Mouse (Mus musculus) Muller cell, postnatal 12 days (primary cell): ENCODE results near the gene Anp32e.
"Not testable (repeated sequence)": the region's sequence is repeated elsewhere in the genome, so short reads cannot be mapped to it uniquely, and the experiment has no call there.

Source experiments
- DNase-seq: peaks from one replicate; pipeline ENCODE4 v3.0.0-alpha.2; 2015; ENCODE audit errors: inconsistent ontology term

Gene Anp32e

DNA sequence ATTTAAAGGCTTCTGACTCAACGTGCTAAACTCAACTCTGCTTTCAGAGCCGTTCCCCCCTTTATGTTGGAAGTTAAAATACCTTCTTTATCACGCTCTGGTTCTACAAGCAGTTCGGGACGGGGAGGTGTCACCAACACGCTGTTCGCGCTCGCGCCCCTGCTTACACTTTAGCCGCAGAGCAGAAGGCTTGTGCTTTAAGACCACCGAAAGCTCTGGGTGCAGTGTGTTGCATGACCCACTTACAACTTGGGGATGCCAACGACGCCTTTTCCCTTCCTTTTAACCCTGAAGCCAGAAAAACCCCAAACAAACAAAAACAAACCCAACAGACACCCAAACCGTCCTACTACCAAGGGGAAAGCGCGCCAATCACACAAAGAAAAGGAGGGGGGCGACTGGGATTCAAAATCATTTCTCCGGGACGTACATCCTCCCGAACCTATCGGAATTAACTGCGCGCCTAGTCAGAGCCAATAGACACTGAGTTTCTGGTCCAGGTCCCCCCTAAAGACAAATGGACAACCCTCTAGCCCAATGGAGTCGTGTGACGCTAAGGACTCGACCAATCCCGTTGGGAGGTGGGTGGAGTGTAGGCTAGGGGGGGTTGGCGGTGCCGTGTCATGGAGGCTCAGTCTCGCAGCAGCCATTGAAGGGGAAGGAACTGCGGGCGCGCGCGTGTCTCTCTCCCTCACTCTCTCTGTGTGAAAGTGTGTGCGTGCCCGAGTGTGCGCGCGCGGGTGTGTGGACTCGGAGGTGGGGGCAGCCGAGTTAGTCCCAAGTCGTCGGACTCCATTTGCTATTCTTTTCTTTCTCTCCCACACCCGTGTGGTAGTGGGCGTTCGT is at the start of gene Anp32e:
Gene Anp32e (plus strand): TSS at position 589 of the 846 bp plus-strand sequence.
- DNase-seq: peak; percentile 99

- DNase-seq: peak; percentile 99
Measured at GRCm38 (mm10) chr3:95881979-95882815, 46.8 kb upstream of the Anp32e start, which contains the start of gene Ciart. TSS of gene Ciart (minus strand) at chr3:95882251.

GRCm38 (mm10) chr3:95882816-95883425 is 46.1 kb upstream of the Anp32e start:
- peak; percentile 84 for DNase-seq

GRCm38 (mm10) chr3:95884400-95884799 is 44.6 kb upstream of the Anp32e start:
- DNase-seq: no peak

DNA sequence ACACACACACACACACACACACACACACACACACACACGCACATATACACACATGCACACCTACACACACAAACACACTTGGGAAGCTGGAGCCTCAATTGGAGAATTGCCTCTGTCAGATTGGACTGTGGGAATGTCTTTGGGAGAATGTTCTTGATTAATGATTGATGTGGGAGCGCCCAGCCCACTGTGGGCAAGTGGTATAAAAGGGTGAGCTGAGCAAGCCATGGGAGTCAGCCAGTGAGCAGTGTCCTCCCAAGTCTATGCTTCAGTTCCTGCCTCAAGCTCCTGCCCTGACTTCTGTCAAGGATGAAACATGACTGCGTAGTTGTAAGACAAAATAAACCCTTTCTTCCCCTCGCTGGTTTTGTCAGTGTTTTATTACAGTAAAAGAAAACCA is 41.5 kb upstream of the Anp32e start:
- no peak for DNase-seq

GRCm38 (mm10) chr3:95889664-95890063 is 39.4 kb upstream of the Anp32e start:
- DNase-seq: no peak

GRCm38 (mm10) chr3:95891211-95892065 is 37.6 kb upstream of the Anp32e start, which contains the start of gene BC028528:
TSS of gene BC028528 (minus strand) at chr3:95892005.
- no peak for DNase-seq

DNA sequence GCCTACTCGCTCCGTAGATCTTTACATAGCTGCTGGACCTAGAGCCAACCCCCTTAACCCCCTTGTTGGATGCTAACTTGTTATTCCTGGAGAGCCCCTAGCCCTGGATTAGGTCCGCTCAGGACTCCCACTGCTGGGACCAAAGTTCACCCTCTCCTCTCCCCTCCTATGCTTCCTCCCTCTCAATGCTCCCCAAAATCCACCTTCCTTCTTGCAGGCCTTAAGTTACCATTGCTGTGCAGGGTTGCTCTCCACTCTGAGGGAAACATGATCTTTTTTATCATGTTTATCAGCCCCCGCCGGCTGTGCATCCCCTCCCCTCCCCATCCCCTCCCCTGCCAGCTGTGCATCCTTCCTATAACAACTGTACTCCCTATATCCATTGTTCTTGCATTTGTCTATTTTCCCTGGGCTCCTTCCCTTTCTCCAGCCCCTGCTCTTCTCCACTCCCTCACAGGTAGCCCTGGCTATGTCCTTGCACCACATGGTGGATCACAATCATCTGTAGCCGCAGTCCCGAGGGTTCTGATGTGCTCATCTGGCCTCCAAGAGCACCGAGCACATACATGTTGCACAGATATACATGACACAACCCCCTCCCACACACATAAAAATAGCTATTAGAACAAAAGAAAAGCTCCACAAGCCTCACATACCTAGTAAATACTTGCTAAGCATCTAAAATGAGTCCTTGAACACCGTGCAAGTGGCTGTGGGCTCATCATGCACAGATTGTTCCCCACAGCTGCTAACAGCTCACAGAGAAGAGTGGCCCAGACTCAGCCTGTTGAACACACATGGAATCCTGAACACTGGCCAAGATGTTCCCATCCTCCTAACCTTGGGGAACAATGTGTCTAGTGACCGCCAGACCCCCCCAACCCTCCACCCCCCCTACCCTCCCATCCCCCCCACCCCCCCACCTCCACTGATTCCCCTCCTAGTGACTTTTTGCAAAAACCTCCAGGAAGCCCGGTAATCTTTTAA is 36.7 kb upstream of the Anp32e start:
- DNase-seq: no peak

GRCm38 (mm10) chr3:95893126-95893525 is 35.9 kb upstream of the Anp32e start:
- DNase-seq: no peak

DNA sequence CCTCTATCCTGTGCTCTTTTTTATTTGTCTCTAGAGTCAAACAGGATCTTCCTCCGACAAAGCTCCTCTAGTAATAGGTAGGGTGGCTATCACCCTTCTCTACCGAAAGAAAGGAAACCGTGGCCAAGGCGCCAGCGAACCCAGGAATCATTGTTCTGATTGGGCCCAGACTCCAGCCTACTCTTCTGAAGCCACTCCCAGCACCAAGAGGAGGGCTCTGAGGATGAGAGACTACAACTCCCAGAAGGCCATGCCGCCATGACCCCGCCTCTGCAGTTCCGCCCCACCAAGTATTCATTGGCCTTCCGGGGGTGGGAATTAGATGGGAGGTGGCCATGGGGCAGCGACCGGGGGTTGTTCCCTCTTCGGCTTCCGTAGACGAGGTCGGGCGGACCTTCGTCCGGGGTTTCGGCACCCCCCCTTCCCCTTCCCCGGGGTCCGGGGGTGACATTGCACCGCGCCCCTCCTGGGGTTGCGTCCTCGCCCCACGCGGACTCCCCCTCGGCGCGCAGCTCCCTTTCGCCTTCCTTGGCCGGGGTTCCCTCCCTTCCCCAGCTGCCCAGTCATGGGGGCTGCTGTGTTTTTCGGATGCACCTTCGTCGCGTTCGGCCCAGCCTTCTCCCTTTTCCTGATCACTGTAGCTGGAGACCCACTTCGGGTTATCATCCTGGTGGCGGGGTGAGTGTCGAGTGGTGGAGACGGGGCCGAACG is 35.3 kb upstream of the Anp32e start, which contains the start of gene Aph1a:
Gene Aph1a (plus strand): TSS at position 364 of the 711 bp plus-strand sequence.
- DNase-seq: peak; percentile 99

GRCm38 (mm10) chr3:95894317-95895160 is 34.5 kb upstream of the Anp32e start:
- DNase-seq: peak; percentile 78

DNA sequence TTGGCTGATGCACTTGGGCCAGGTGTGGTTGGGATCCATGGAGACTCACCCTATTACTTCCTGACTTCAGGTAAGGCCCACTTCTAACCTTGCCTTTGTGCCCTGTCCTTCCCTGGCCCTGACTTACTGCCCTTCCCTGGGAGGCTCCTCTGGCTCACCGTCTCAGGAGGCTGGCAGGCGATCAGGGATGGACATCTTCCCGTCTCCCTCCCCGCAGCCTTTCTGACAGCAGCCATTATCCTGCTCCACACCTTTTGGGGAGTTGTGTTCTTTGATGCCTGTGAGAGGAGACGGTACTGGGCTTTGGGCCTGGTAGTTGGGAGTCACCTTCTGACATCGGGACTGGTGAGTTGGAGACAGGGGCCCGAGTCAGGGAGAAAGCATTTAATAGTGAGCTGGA is 33.5 kb upstream of the Anp32e start:
- not testable (repeated sequence) for DNase-seq

GRCm38 (mm10) chr3:95899800-95900524 is 29.1 kb upstream of the Anp32e start:
- no peak for DNase-seq

- no peak for DNase-seq
Measured at GRCm38 (mm10) chr3:95901616-95902372, 27.3 kb upstream of the Anp32e start.

GRCm38 (mm10) chr3:95902373-95902625 is 26.7 kb upstream of the Anp32e start:
- no peak for DNase-seq

- no peak for DNase-seq
Measured at GRCm38 (mm10) chr3:95902643-95903042, 26.4 kb upstream of the Anp32e start.
